Mouse (Mus musculus) adipocyte (in vitro differentiated cells): ENCODE results near the gene Medag.

Source experiments
- DNase-seq: peaks from one replicate; pipeline ENCODE4 v3.0.0-alpha.2; 2016; ENCODE audit warnings: low spot score

Gene Medag

GRCm38 (mm10) chr5:149429541-149429940 lies 18.0 kb downstream of the Medag start:
- DNase-seq: no peak

GRCm38 (mm10) chr5:149430943-149431342 lies 19.4 kb downstream of the Medag start:
- DNase-seq: no peak

DNA sequence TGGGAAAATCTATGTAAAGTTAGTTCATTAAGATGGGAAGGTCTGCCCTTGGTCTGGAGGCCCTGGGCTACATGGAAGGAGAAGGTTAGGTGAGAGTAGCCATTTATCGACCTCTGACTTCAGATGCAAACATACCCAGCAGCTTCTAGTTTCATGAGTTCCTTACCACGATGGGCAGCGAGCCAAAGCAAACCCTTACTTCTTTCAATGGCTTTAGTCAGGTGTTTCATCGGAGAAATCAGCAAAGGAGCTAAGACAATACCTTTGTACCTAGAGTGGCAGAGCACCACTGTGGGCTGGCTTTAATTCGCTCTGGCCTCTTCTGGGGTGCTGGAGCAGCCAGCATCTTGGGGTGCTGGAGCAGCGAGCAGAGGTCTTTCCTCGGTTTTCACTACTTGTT lies 22.1 kb downstream of the Medag start:
- no peak for DNase-seq

DNA sequence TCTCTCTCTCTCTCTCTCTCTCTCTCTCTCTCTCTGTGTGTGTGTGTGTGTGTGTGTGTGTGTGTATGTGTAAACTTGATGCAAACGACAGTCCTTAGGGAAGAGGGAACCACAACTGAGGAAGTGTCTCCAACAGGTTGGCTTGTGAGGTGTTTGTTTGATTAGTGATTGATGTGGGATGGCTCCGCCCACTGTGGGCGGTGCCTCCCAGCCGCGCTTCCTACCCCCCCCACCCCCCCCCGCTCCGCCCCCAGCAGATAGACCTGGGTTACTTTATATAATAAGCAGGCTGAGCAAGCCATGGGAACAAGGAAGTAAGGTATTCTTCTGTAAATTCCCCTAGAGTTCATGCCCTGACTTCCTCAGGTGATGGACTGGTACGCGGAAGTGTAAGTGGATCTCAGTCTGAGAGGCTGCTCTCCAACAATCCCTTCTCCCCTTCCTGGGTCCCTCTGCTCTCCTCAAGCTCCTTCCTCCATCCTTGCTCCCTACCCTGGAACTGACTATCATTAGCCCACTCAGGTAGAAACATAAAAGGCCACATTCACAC lies 22.7 kb downstream of the Medag start:
- DNase-seq: no peak

- DNase-seq: no peak
These were observed 25.0 kb downstream of the Medag start for GRCm38 (mm10) chr5:149436541-149436940.

DNA sequence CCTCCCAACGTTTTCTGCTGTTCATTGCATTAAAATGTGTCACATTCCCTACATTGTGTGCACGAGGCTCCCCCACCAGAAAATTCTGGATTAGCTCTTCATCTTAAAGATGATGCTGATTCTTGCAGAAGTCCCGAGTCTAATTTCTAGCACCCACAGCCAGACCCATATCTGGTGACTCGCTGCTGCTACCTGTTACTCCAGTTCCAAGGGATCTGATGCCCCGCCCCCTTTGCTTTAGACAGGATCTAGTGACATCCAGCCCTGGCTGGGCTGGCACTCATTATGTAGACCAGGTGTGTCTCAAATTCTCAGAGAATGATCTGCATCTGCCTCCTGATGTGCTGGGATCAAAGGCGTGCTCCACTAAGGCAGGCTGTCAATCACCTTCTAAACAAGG lies 25.6 kb downstream of the Medag start:
- no peak for DNase-seq

- peak; percentile 35 for DNase-seq
These were observed 28.1 kb downstream of the Medag start, which contains the start of gene Tex26 for GRCm38 (mm10) chr5:149439531-149440179. Gene Tex26 (plus strand): TSS chr5:149439660.

DNA sequence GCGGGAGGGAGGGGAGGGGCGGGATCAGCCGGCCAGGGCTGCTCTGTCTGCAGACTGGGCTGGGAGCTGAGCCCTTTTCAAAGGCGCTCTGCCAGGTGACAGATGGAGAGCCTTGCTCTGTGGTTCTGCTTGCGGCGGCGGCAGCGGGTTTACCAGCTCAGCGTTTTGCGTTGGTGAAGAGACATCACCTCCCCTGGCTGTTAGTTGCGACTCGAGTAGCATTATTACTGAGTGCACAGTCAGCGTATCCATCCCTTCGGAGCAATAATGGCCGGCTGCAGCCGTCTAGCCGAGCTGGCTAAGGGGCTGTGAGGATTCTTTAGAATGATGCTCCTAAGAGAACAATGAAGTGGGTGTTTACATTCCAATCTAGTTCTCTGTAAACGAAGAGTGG lies 28.6 kb downstream of the Medag start:
- peak; percentile 52 for DNase-seq

DNA sequence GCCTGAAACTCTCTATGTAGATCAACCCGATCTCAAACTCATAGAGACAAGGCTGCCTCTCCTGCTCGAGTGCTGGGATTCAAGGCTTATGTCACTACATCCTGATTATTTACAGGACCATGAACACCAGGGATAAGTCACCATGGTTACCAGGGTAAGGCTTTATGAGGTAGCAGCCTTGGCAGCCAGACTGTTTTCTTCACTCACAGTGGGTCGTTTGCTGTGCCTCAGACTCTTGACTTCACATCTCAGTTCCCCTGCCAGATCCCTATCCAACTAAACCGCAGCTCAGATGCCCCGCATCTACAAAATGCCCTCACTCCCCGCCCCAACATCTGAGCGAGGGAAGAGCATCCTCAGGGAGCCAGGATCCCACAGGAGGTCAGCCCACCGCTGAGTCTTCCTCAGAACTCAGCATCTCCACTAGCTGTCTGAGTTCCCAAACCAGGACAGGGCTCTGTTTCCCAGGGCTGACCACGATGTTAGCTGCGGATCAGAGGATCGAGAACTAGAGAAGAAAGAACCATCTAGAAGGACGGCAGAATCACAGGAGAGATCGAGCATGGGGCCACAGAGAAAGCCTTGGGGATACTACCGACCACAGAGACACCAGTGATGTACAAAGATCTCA lies 30.2 kb downstream of the Medag start:
- no peak for DNase-seq

- DNase-seq: no peak
These were observed 30.7 kb downstream of the Medag start for GRCm38 (mm10) chr5:149442277-149442660.

- DNase-seq: peak; percentile 63
These were observed 32.9 kb downstream of the Medag start for GRCm38 (mm10) chr5:149444451-149444850.

DNA sequence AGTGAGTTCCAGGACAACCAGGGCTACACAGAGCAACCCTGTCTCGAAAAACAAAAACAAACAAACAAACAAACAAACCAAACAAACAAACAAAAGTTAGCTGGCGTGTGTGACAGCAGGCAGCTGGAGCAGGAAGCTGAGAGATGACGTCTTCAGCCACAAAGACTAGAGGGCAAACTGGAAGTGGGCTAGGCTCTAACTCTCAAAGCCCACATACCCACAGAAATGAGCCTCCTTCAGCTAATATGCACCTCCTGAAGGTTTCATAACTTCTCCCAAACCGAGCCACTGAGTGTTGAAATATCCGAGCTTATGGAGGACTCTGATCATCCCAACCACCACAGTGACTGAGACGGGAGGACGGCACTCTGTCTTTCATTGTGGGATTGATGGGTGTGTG lies 34.9 kb downstream of the Medag start:
- no peak for DNase-seq

DNA sequence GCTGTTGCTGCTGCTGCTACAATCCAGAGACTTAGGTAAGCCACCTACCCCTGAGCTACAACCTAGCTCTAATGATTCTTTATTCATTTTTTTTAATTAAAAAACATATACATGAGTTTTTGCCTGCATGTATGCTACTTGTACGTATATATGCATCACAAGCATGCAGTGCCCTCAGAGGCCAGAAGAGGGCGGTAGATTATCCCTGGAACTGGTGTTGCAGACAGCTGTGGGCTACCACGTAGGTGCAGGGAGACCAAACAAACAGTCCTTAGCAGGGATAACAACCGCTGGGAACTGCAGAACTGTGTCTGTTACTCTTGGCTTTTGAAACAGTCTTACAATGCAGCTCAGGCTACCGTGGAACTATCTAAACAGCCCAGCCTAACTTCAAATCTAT lies 36.2 kb downstream of the Medag start:
- DNase-seq: no peak

DNA sequence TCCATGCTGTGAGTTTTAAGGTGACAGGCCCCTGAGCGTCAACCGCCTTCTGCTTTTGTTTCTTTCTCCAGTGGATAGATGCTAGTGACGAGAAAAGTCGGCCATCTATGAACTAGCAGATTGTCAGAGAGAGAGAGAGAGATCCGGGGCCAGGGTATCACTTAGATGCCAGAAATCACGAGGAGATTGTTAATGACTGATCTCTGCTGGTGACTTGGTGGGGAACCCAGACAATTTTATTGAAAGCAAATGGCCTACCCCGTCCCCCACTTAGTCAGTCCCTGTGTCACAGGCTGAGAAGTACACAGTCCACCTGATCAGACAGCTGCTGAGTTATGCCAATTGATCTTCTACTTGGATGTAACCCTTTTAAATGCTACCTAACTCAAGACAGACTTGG lies 37.9 kb downstream of the Medag start:
- DNase-seq: no peak

DNA sequence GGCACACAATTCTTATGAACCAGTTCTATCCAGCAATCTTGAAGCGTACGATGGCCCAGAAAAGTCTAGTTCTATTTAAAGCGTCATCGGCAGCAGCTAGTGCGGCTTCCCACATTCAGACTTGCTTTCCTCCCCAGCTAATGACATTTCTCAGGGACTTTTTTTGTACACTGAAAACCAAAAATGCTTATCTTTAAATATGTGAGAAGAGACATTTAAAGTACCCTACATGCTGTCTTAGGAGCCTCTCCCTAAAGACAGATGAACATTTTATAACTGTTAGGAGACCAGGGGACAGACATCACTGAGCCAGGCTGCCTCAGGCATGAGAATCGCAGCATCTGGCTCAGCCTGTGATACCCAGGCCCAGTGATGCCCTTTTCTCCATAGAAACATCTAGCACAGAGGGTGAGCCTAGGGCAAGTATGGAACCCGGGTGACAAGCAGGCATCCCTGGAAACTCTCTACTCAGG lies 39.7 kb downstream of the Medag start:
- no peak for DNase-seq

DNA sequence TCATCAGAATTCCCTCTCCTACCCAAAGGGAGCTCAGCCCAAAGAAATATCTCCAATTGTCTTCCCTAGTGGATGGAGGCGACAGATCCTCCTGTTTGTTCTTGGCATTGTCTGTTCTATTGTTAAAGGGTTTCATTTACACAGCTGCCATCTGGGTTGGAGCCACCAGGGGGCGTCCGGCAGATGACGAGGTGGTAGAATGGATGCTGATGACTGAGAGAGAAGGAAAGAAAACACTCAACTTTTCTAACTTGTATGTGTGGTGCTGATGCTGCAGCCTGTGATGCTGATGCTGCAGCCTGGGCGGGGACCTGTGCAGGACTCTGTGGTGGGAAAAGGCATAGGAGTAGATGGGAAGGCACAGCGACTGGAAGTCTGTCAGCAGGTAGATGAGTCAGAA lies 42.7 kb downstream of the Medag start:
- DNase-seq: peak; percentile 71

GRCm38 (mm10) chr5:149456544-149456943 lies 45.0 kb downstream of the Medag start:
- DNase-seq: no peak

DNA sequence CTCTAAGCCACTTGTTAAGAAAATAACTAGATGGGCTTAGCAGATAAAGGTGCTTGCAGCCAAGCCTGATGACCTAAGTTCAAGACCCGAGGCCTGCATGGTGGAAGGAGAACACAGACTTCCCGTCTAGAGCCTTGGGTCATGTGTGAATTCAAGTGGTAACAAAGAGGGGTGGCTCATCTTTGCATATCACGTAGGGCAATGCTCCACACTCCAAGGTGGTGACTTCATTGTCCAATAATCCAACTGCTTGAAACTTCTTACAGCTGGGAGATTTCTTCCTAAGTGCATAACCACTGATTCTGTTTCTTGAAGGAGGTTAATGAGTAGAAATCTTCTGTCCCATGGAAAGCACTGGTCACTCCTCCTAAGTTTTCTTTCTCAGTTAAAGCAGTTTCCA lies 50.5 kb downstream of the Medag start:
- no peak for DNase-seq

DNA sequence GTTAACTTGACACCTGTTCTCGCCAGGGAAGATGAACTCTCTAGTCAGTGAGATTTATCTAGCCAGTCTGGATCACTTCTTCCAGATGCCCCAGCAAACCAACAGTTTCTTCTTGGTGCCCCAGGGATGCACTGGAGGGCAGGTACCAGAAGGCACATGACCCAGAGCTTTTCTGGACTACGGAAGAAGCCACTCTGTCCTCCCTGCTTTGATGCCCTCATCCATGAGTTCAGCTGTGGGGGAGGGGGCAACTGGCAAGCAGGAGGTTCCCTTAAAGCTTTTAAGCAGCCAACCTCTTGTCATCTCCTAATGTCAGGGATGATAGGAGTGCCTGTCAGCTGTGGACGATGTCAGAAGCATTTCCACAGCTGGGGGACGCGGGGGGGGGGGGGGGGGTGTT lies 53.8 kb downstream of the Medag start:
- DNase-seq: no peak

DNA sequence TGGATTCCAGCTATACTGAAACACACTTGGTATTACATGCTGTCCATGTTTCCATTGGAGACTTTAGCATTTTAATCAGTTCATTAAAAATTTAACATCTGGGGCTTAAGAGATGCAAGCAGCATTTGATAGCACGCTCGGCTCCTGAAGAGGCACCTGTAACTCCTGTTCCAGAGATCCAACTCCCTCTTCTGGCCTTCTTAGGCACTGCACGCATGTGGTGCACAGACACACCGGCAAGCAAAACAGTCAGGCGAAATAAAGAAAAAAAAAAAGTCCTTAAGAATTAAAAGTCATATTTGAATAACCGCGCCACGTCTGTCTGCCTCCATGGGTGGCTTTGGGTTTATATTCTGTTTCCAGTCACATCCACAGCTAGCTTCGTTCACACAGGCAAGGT lies 62.6 kb downstream of the Medag start:
- no peak for DNase-seq

DNA sequence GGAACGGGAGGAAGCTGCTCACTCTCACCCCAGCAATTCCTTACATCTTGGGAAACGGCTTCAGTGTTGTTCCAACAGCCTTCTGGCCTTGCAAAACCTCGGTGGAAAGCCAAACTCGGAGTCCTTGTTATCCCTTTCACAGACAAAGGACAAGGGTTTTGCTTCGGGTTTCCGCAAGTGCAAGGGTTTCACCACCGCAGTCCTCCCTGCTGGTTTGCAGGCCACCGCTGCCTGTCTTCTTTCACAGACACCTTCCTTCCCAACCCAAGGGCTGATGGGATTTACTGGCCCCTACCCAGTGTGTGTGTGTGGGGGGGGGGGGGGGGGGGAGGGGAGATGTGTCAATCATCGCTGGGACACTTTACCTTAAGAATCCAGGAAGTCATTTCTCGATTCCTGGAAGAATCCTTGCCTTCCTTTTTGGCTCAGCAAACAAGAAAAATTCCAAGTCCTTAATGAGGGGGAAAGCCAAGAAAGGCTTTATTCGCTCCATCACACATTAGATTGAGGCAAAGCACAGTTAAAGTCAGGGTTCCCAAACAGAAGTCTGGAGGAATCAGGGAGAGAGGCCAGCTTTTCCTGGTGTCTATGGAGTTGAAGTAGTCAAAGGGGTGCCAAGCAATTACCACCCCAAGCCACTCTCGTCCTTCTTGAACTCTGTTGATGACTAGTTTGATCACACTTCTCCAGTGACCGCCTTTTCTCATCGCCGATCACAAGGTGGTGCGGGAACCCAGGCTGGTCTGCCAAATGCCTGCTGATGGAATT lies 63.3 kb downstream of the Medag start:
- no peak for DNase-seq
